Mouse (Mus musculus): ENCODE measurements around the gene Atp6v1g2. TPM values are rescaled to one million over a fixed set of nuclear protein-coding genes. Genes with fewer than 3 reads are reported as not detected.

Gene Atp6v1g2
- polyA plus RNA-seq, 1 experiment from 2014 or later = 122 TPM

GRCm38 (mm10) chr17:35250348-35251120 is 17.1 kb downstream of the Atp6v1g2 start:
- DNase-seq (ENCODE audit: low spot score) = no peak
- 93% methylated on average over 3 of the region's 3 CpGs for WGBS
- no peak overlapping the region for H3K4me3 ChIP-seq (replicated peaks; ENCODE audit: low read length)
- H3K9me3 ChIP-seq (ENCODE audit: control insufficient read depth, low read length) = no peaks in the 10 kb centered on the region
- no peaks in the 10 kb centered on the region for H3K27me3 ChIP-seq (ENCODE audit: control insufficient read depth, insufficient read depth, low read length)
- no peak overlapping the region for H3K4me2 ChIP-seq (replicated peaks)
- H3K4me1 ChIP-seq (replicated peaks; ENCODE audit: control insufficient read depth, insufficient read depth, low read length) = peaks cover 3% of the 10 kb centered on the region; the same call in 1 of the 2 replicates
- peaks cover 89% of the 10 kb centered on the region for H3K36me3 ChIP-seq (replicated peaks; ENCODE audit: control insufficient read depth, insufficient read depth)
- ATAC-seq (ENCODE audit: low FRiP score) = no peak
- H3K9ac ChIP-seq = no peak overlapping the region
- no peak overlapping the region for H3K27ac ChIP-seq

- no peaks in the 10 kb centered on the region for H3K9me3 ChIP-seq (ENCODE audit: control insufficient read depth, low read length)
- no peak overlapping the region for H3K9ac ChIP-seq
- H3K27ac ChIP-seq = no peak overlapping the region
- H3K27me3 ChIP-seq (ENCODE audit: control insufficient read depth, insufficient read depth, low read length) = no peaks in the 10 kb centered on the region
- ATAC-seq (ENCODE audit: low FRiP score) (no peak), DNase-seq (ENCODE audit: low spot score) (no peak)
- H3K4me2 ChIP-seq (replicated peaks) = no peak overlapping the region
- peaks cover 82% of the 10 kb centered on the region for H3K36me3 ChIP-seq (replicated peaks; ENCODE audit: control insufficient read depth, insufficient read depth)
- 89% methylated on average over 15 of the region's 15 CpGs for WGBS
- no peak overlapping the region for H3K4me3 ChIP-seq (replicated peaks; ENCODE audit: low read length)
- no peaks in the 10 kb centered on the region; the same call in 1 of the 2 replicates for H3K4me1 ChIP-seq (replicated peaks; ENCODE audit: control insufficient read depth, insufficient read depth, low read length)
Observed at GRCm38 (mm10) chr17:35251162-35251719, 17.8 kb downstream of the Atp6v1g2 start.

- no peak overlapping the region for H3K4me3 ChIP-seq (replicated peaks; ENCODE audit: low read length)
- 87% methylated on average over 5 of the region's 5 CpGs for WGBS
- H3K9ac ChIP-seq = no peak overlapping the region
- no peaks in the 10 kb centered on the region for H3K9me3 ChIP-seq (ENCODE audit: control insufficient read depth, low read length)
- H3K36me3 ChIP-seq (replicated peaks; ENCODE audit: control insufficient read depth, insufficient read depth) = peaks cover 75% of the 10 kb centered on the region
- no peak for ATAC-seq (ENCODE audit: low FRiP score)
- no peak for DNase-seq (ENCODE audit: low spot score)
- no peaks in the 10 kb centered on the region for H3K27me3 ChIP-seq (ENCODE audit: control insufficient read depth, insufficient read depth, low read length)
- no peaks in the 10 kb centered on the region for H3K4me1 ChIP-seq (replicated peaks; ENCODE audit: control insufficient read depth, insufficient read depth, low read length)
- H3K27ac ChIP-seq = no peak overlapping the region
- H3K4me2 ChIP-seq (replicated peaks) = no peak overlapping the region
Observed at GRCm38 (mm10) chr17:35251981-35252380, 18.5 kb downstream of the Atp6v1g2 start.

- DNase-seq (ENCODE audit: low spot score) (no peak), ATAC-seq (ENCODE audit: low FRiP score) (no peak)
- 80% methylated on average over 18 of the region's 18 CpGs for WGBS
Observed at GRCm38 (mm10) chr17:35252619-35253292, 19.3 kb downstream of the Atp6v1g2 start.

GRCm38 (mm10) chr17:35253293-35254093 is 20.0 kb downstream of the Atp6v1g2 start:
- 88% methylated on average over 32 of the region's 32 CpGs for WGBS
- no peak for DNase-seq (ENCODE audit: low spot score)
- Histone ChIP-seq H3K9me3 (ENCODE audit: control insufficient read depth, low read length) (no peaks in the 10 kb centered on the region), H3K27ac (no peak overlapping the region), H3K4me2 (replicated peaks) (no peak overlapping the region), H3K9ac (no peak overlapping the region), H3K36me3 (replicated peaks; ENCODE audit: control insufficient read depth, insufficient read depth) (peaks cover 60% of the 10 kb centered on the region), H3K4me1 (replicated peaks; ENCODE audit: control insufficient read depth, insufficient read depth, low read length) (no peaks in the 10 kb centered on the region), H3K27me3 (ENCODE audit: control insufficient read depth, insufficient read depth, low read length) (no peaks in the 10 kb centered on the region), H3K4me3 (replicated peaks; ENCODE audit: low read length) (no peak overlapping the region)
- ATAC-seq (ENCODE audit: low FRiP score) = no peak

More at GRCm38 (mm10) chr17:35252619-35253292, 19.3 kb downstream of the Atp6v1g2 start:
- H3K27ac ChIP-seq = no peak overlapping the region
- H3K27me3 ChIP-seq (ENCODE audit: control insufficient read depth, insufficient read depth, low read length) = no peaks in the 10 kb centered on the region
- no peak overlapping the region for H3K4me3 ChIP-seq (replicated peaks; ENCODE audit: low read length)
- H3K4me2 ChIP-seq (replicated peaks) = no peak overlapping the region
- H3K9me3 ChIP-seq (ENCODE audit: control insufficient read depth, low read length) = no peaks in the 10 kb centered on the region
- no peak overlapping the region for H3K9ac ChIP-seq
- no peaks in the 10 kb centered on the region for H3K4me1 ChIP-seq (replicated peaks; ENCODE audit: control insufficient read depth, insufficient read depth, low read length)
- peaks cover 67% of the 10 kb centered on the region for H3K36me3 ChIP-seq (replicated peaks; ENCODE audit: control insufficient read depth, insufficient read depth)

GRCm38 (mm10) chr17:35254241-35255098 is 21.0 kb downstream of the Atp6v1g2 start:
- WGBS = 58% methylated on average over 11 of the region's 11 CpGs

GRCm38 (mm10) chr17:35255301-35255700 is 21.8 kb downstream of the Atp6v1g2 start:
- H3K27ac ChIP-seq = no peak overlapping the region

More at GRCm38 (mm10) chr17:35254241-35255098, 21.0 kb downstream of the Atp6v1g2 start:
- no peak overlapping the region for H3K4me3 ChIP-seq (replicated peaks; ENCODE audit: low read length)
- H3K27ac ChIP-seq = no peak overlapping the region
- ATAC-seq (ENCODE audit: low FRiP score) (peak; percentile 21; the same call in 1 of the 2 replicates), DNase-seq (ENCODE audit: low spot score) (peak; percentile 49)
- no peaks in the 10 kb centered on the region for H3K4me1 ChIP-seq (replicated peaks; ENCODE audit: control insufficient read depth, insufficient read depth, low read length)
- H3K36me3 ChIP-seq (replicated peaks; ENCODE audit: control insufficient read depth, insufficient read depth) = peaks cover 50% of the 10 kb centered on the region
- no peaks in the 10 kb centered on the region for H3K9me3 ChIP-seq (ENCODE audit: control insufficient read depth, low read length)
- H3K27me3 ChIP-seq (ENCODE audit: control insufficient read depth, insufficient read depth, low read length) = no peaks in the 10 kb centered on the region
- H3K9ac ChIP-seq = no peak overlapping the region
- no peak overlapping the region for H3K4me2 ChIP-seq (replicated peaks)

GRCm38 (mm10) chr17:35255704-35256103 is 22.2 kb downstream of the Atp6v1g2 start:
- WGBS = 69% methylated on average over 4 of the region's 4 CpGs
- H3K4me2 ChIP-seq (replicated peaks) = no peak overlapping the region
- DNase-seq (ENCODE audit: low spot score) = no peak
- peaks cover 37% of the 10 kb centered on the region for H3K36me3 ChIP-seq (replicated peaks; ENCODE audit: control insufficient read depth, insufficient read depth)
- no peak overlapping the region for H3K4me3 ChIP-seq (replicated peaks; ENCODE audit: low read length)
- no peak overlapping the region for H3K27ac ChIP-seq
- no peak overlapping the region for H3K9ac ChIP-seq
- ATAC-seq (ENCODE audit: low FRiP score) = no peak
- no peaks in the 10 kb centered on the region for H3K4me1 ChIP-seq (replicated peaks; ENCODE audit: control insufficient read depth, insufficient read depth, low read length)
- H3K27me3 ChIP-seq (ENCODE audit: control insufficient read depth, insufficient read depth, low read length) = no peaks in the 10 kb centered on the region
- no peaks in the 10 kb centered on the region for H3K9me3 ChIP-seq (ENCODE audit: control insufficient read depth, low read length)

More at GRCm38 (mm10) chr17:35255301-35255700, 21.8 kb downstream of the Atp6v1g2 start:
- Histone ChIP-seq H3K4me3 (replicated peaks; ENCODE audit: low read length) (no peak overlapping the region), H3K27me3 (ENCODE audit: control insufficient read depth, insufficient read depth, low read length) (no peaks in the 10 kb centered on the region), H3K4me2 (replicated peaks) (no peak overlapping the region), H3K36me3 (replicated peaks; ENCODE audit: control insufficient read depth, insufficient read depth) (peaks cover 42% of the 10 kb centered on the region), H3K9me3 (ENCODE audit: control insufficient read depth, low read length) (no peaks in the 10 kb centered on the region), H3K9ac (no peak overlapping the region), H3K4me1 (replicated peaks; ENCODE audit: control insufficient read depth, insufficient read depth, low read length) (no peaks in the 10 kb centered on the region)
- ATAC-seq (ENCODE audit: low FRiP score) = no peak
- WGBS = 88% methylated on average over 3 of the region's 3 CpGs
- DNase-seq (ENCODE audit: low spot score) = no peak
